In genomic region chr16:48335326-48335725, GRCm38 (mm10) we compare ENCODE assay signal across 28 mouse cellular contexts. TPM values are rescaled to one million over a fixed set of nuclear protein-coding genes. Genes with fewer than 3 reads are reported as not detected.
"Had no signal": no experiment of that assay in that cellular context is flagged by ENCODE, and none has a peak within 500 bp of the region (broad histone marks: within the 10 kb centered on the region; RNA-seq: fewer than 3 reads in every experiment).

No protein-coding gene starts in this region.

- DNase-seq: heart, postnatal 10 days; heart, postnatal 14 days; heart, postnatal 36 days; heart, postnatal 4 days; kidney, adult 11 months; kidney, adult 18-20 months; kidney, adult 2 months; kidney, adult 8-10 months; kidney, adult 9 months; kidney, postnatal 10 days; kidney, postnatal 14 days; kidney, postnatal 25 days; kidney, postnatal 36 days; kidney, postnatal 4 days; layer of hippocampus, adult 9-11 months; layer of hippocampus, postnatal 36 days had no signal

RNA-seq across cellular contexts. Expression of gene Dppa2, which starts 31.6 kb away (rescaled TPM):
- total RNA-seq: heart, postnatal 10 days; heart, postnatal 14 days; heart, postnatal 25 days; heart, postnatal 36 days; heart, postnatal 4 days; hematopoietic stem cell, adult 5-6 weeks; layer of hippocampus, adult 18-20 months; layer of hippocampus, adult 2 months; layer of hippocampus, postnatal 14 days; layer of hippocampus, postnatal 25 days; layer of hippocampus, postnatal 36 days; left cerebral cortex, adult 18-20 months; left cerebral cortex, adult 2 months; left cerebral cortex, adult 8-10 months had no signal

RNA-seq across cellular contexts. Expression of gene Dppa4, which starts 51.8 kb away (rescaled TPM):
- total RNA-seq: heart, postnatal 10 days; heart, postnatal 14 days; heart, postnatal 25 days; heart, postnatal 36 days; heart, postnatal 4 days; hematopoietic stem cell, adult 5-6 weeks; hindbrain, postnatal 0 days; layer of hippocampus, adult 18-20 months; layer of hippocampus, adult 2 months; layer of hippocampus, adult 8-10 months; layer of hippocampus, postnatal 10 days; layer of hippocampus, postnatal 14 days; layer of hippocampus, postnatal 25 days; layer of hippocampus, postnatal 36 days; left cerebral cortex, adult 18-20 months; left cerebral cortex, adult 2 months; left cerebral cortex, adult 8-10 months had no signal
